Mouse (Mus musculus) brain, embryonic 14.5 days (tissue): Measurements from ENCODE around the gene Orai1.
A peak's percentile ranks its signal among the peaks of the same experiment; 100 is the strongest.

ENCODE experiments used
- CTCF ChIP-seq: fragments of 200-500 bp; IDR thresholded peaks from 2 replicates; pipeline ENCODE4 v1.5.1; 2012; ENCODE audit warnings: inconsistent platforms, mild to moderate bottlenecking, moderate library complexity, borderline replicate concordance; ENCODE audit not compliant: insufficient read depth, insufficient read length; ENCODE audit errors: extremely low read depth
- POLR2A ChIP-seq: fragments of 200-500 bp; IDR thresholded peaks from 2 replicates; pipeline ENCODE4 v1.6.1; 2012; ENCODE audit warnings: mild to moderate bottlenecking, inconsistent platforms, borderline replicate concordance; ENCODE audit not compliant: poor library complexity, insufficient read depth, insufficient read length, severe bottlenecking; ENCODE audit errors: extremely low read depth

DNA sequence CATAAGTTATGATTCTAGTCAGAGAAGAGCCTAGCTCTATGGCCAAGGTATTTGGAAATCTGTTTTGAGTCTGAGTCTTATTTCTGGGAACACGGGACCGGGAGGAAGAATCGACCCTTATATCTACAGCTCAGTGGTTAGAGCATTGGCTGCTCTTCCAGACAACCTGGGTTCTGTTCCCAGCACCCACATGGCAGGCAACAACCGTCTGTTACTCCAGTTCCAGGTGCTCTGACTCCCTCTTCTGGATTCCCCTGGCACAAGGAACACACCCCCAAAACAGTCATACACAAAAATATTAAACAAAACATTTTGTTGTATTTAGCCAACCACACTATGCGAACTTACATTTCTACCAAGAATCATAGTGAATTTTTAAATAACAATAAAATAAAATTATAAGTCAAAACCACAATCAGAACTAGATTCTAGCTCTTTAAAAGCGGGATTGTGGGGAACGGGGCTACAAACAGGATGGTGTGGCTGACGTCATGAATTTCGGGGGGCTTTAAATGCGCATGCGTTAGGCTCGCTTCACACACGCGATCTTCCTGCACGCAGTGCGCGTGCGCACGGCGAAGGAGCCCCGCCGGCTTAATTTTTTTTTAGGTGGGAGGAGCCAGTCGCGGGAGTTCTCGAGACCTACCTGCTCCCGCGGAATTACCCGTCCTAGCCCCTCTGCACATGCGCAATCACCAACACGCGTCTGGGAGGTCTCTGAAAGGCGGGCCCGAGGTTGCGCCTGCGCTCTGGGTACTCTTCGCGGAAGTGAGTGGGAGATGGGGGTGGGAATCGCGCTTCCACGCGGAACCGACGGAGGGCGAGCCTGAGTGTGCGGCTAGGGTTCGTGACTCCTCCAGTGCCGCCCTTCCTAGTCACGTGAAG, 42.7 kb downstream of the Orai1 start:
- TF ChIP-seq POLR2A: peak; percentile 55; the same call in 1 of the 2 replicates
- peak; percentile 49; the same call in 1 of the 2 replicates for TF ChIP-seq CTCF
